Mouse (Mus musculus) cerebral cortex, adult 2 months (tissue): Measurements from ENCODE around the gene Adcy5.

Experiments used
- WGBS: fragments of 180-500 bp; shearing (Covaris S2); methylation state at CpG from one replicate; pipeline ENCODE4 v1.1.7; 2018; 5-methylcytosine and 5-hydroxymethylcytosine counted together

Gene Adcy5

DNA sequence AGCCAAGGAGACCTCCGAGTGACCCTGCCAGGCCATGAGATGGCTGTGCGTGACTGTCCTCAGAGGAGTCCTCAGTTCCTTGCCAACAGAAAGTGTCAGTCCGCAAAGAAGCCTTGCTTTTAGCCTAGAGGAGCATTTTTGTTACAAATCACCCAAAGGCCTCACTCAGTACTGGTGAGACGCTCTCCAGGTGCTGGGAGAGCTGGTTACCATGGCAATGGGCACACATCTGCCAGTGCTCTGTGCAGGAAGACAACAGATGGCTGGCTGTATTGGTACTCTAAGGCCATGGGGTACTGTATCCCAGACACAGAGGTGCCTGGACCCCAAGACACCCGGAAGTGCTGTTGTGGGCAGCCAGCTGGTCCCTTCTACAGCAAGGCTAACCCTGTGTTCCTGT is 51.0 kb downstream of the Adcy5 start:
- 67% methylated on average over 5 of the region's 5 CpGs for WGBS

DNA sequence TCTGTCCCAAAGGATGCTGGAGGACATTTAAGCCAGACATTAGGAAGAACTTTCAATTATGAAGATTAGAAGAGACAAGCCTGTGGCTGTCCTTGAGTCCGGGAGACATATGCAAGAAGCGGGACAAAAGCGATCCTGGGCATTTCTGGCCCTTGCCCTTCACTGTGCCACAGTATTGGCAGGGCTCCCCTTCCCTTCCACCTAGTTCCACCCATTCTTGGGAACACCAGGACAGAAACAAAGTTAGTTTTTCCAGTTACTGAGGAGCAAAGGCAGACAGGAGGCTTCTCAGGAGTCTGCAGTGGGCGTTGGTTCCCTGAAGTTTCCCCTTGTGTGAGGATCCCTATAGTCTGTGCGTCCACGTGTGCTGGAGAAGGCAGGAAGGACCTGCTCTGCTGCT is 51.7 kb downstream of the Adcy5 start:
- WGBS, result 80% methylated on average over 6 of the region's 6 CpGs

DNA sequence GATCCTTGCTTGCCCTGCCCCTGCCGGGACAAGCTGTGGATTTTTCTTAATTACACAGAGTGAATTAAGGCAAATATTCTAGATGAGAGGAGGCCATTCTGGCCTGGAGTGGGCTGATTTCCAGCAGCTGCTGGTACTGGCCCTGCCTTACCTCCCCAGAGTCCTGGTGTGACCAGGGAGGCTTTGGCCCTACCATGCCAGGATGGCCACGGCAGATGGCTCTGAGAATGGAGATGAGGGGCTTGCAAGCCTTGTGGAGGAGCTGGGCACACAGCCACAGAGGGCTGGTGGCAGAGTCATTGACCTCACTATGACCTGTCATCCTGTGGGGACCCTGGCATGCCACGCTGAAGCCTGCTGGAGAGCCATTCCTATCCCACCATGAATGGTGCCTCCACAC is 54.1 kb downstream of the Adcy5 start:
- WGBS, result 82% methylated on average over 3 of the region's 3 CpGs

DNA sequence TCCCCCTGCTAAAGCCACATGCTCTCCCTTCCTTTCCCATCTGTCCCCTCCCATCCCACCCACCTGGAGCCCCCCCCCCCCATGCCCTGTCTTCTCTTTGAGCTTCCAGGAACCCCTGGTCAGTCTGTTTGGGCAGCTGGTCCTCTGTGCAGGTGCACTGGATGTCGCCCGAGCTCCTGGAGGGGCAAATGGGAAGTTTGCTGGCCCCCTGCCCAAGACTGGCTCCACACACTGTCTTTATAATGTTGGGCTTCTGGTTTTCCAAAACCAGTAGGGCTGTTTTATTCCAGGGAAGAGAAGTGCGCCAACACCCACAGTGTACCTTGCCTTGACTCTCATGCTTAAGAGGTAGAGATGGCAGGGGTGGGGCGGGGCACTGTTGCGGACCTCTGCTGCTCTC is 55.1 kb downstream of the Adcy5 start:
- WGBS, result 79% methylated on average over 5 of the region's 5 CpGs

DNA sequence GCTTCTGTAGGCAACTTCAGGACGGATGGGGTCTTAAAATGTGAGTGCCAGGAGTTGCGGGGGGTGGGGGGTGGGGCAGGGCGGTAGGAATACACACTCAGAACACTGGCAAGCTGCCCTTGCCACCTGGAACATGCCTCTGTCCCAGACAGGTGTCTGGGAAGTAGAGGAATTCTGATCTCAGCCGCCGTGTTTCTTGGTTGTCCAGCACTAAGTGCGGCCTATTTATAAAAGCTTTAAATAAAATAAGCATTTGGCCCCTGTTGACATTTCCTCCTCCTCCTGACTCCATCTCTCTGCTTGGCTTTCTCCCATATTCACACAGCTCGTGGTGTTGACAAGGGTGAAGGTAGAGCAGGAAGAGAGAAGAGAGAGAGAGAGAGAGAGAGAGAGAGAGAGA is 60.4 kb downstream of the Adcy5 start:
- 45% methylated on average over 7 of the region's 7 CpGs for WGBS

DNA sequence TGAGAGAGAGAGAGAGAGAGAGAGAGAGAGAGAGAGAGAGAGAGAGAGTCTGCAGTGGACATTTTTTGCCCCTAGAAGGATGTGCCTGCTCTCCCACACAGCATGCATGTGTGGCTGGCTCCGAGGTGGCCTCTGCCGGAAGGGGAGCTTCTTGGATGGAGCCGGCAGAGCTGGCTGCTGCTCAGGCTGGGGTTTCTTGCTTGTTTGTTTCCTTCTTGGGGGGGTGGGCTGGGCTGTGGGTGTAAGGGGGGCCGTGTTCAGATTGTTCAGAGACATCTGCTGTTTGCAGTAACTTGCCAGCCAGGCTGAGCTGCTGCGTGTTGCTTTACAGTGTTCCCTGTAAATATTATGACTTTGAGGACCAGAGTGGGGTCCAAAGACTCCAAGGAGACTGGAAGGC is 60.8 kb downstream of the Adcy5 start:
- 14% methylated on average over 5 of the region's 5 CpGs for WGBS

DNA sequence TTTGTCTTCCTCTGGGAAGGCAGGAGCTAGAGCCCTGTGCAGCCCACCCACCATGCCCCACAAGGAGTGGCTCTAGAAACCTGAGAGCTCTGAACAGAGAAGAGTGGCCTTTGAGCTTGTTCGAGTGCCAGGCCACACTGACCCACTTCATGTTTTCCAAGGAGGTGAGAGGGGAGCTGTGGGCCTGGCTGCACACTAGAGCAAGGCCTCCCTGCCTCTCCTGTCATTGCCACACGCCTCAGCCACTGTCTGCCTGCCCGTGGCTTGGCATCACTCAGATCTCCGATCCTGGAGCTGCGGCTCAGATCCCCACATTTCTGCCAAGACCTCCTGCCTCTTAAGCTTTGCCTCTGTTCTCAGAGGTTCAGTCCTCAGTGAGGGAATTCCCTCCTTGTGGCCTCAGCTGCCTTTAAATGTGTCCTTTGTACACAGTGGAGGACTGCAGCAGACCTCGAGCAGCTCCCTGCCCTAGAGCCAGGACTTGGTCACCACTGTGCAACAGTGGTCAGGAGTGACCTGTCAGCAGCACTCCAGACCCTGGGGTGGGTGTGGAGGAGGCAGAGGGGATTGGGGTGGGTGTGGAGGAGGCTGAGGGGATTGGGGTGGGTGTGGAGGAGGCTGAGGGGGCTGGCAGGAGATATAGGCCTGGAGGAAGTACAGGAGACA is 62.3 kb downstream of the Adcy5 start:
- 55% methylated on average over 6 of the region's 6 CpGs for WGBS

DNA sequence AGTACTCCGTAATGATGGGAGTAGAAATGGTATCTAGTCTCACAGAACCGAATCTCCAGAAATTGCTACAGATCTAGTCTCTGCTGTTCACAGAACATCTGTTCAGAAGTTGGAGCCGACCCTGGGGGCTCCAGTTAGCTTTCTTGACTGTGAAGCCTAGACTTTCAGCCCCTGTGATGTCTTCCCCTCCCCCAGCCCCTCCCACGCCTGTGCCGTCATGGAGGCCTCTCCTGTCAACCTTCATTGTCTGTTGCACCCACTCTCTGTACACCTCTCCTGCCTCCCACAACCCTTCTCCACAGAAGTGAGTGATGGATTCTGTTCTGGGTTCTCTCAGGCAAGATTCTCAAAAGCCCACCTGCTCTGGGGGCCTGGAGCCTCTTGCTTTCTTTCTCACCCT is 65.7 kb downstream of the Adcy5 start:
- 63% methylated on average over 5 of the region's 5 CpGs for WGBS

DNA sequence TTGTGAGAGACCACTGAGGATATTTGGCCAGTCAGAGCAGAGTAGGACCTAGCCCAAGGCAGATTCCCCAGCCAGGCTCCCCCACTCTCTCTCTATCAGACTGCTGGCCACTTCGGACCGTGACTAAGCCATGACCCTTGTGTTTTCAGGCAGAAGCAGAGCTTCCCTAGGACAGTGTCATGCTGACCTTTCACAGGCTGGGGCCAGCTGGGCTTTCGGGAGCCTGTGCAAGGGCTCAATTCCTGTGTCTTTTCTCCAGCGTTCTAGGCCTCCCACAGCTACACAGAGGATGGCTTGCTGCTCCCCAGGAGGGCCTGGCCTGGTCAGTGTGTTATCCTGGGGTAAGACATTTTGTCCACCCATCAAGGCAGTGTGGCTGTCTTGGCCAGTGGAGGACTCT is 66.9 kb downstream of the Adcy5 start:
- WGBS, result 75% methylated on average over 4 of the region's 4 CpGs

DNA sequence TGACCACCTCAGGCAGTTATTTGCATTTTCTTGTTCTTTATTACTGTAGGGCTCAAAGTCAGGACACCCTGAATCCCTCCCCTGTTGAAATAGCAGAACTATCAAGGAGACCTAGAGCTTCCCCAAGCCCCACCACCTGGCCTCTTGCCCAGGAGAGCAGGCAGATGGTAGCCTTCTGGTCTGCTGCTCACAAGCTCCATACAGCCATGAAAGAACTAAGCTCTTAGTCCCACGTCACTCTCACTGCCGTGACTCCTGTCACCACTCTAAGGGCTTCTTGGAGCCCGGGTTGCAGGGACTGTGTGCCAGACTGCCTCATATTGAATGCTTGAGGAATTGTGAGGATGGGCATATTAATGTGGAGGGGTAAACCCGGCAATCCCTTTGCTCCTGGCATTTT is 69.3 kb downstream of the Adcy5 start:
- WGBS, result 63% methylated on average over 4 of the region's 4 CpGs

DNA sequence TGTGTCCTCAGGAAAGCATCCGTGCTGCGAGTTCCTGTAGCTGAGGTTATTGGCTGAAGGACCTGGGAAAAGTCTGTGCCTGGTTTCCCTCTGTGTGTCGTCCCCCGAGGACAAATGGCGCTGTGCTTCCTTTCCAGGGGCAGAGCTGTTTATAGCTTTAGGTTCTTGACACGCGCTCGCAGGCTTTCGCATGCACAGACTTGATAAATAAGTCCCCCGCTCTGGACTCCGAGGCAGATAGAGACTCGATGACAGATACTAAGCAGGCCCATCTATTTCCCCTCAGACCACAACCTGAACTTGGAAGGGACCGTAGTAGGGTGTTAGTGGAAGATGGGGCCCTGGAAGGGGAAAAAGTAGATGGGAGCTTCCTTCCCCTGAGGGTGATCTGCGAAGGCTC is 70.0 kb downstream of the Adcy5 start:
- WGBS, result 87% methylated on average over 14 of the region's 14 CpGs

DNA sequence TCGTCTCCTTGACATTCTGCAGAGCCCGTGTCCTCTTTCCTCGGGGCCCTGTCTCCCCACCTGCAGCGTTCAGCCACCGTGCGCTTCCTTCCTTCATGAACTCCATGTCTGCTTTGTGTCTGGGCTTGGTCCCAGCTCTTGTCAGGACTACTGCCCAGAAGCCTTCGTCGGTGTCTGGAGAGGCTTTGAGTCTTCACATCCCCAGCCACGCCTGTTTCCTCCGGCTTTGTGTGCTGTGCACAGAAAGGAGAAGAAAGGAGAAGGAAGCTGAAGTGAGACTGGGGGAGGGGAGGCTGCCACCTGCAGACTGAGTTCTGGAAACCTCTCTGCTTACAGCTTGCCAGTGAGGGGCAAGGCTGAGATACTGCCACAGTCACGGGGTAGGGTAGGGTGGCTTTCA is 74.9 kb downstream of the Adcy5 start:
- 44% methylated on average over 11 of the region's 11 CpGs for WGBS

DNA sequence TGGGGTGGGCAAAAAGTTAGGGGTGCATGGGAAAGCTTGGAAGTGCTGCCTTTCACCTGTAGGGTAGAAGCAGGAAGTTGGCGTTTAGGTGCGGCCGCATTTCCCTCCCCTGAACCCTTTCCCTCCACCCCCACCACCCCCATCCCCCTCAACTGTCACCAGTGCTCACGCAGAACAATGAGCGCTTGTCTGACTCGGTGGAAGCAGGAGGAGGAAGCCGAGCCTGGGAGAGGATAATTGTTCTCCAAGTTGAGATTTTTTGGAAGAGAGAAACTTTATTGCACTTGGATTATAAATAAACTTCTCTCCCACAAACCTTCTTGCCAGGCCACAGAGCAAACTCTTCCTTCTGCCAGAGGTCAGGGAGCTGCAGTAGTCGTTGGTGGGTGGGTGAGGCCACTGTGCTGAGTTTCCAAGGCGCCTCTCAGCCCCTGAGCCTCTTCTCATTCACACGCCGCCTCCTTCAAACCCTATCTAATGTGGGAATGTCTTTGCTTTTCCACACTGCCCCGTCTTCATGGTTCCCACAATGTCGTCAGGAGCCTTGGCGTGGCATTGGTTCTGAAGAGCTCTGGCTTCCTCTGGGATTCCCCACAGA is 77.6 kb downstream of the Adcy5 start:
- WGBS, result 39% methylated on average over 14 of the region's 14 CpGs

DNA sequence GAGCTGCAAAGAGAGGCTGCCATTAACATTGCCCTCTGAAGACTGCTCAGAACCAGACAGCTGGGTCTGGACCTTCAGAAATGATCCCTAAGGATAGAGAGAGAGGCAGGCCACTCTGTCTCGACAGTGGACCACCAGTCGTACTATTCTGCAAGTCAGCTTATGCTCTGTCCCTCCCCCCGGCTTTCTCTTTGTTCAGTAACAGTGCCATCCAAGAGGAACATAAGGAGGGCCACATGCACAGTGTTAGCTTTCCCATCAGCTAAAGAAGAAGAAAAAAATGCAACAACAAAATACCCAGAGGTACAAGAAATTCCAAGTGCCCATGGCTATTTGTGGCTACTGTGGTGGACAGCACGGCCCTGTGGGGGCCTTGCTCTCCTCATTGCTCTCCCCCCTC is 78.7 kb downstream of the Adcy5 start:
- WGBS, result 55% methylated on average over 4 of the region's 4 CpGs

DNA sequence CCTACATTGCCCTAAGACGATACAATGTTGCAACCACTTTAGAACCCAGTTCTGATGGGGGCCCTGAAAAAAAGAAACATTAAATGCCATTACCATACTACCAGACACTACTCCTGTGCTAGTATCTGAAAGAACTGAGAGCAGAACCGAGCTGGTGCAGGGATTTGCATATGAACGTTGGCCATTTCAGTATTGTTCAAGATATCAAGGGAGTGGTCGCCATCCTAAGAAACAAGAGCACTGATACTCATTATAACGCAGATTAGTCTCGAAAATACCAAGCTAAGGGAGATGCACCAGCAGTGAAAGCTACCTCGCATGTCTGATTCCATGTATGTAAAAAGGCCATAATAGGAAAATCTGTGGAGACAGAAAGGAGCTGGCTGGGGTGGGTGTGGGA is 82.4 kb downstream of the Adcy5 start:
- WGBS, result 83% methylated on average over 7 of the region's 7 CpGs

DNA sequence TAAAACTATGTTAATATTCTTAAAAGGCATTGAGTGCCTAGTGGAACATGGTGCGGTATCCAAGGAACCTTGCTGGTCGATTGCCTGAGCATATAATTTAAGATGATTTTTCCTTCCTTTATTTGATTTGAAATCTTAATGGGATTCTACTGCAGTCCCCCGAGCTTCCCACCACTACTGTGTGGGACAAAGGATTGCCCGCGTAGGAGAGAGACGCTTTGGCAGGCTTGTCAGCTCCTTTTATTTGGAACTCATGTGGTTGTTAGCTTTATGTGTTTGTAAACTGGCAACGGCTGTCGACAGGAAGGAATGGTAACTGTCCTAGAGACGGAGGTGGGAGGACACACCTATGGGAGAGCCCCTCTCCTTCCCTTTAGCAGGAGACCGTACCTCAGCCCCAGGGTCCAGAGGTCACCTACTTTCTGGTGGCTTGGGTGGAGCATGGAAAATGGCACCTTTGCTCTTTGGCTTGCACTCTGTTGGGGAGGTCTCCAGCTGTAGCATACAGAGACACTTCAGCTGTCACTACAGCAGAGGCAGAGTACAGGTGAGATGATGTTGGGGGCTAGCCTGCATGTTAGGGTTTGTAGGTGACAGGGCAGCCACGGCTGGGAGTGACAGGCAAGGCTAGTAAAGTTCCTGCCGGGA is 84.8 kb downstream of the Adcy5 start:
- WGBS, result 48% methylated on average over 12 of the region's 12 CpGs

DNA sequence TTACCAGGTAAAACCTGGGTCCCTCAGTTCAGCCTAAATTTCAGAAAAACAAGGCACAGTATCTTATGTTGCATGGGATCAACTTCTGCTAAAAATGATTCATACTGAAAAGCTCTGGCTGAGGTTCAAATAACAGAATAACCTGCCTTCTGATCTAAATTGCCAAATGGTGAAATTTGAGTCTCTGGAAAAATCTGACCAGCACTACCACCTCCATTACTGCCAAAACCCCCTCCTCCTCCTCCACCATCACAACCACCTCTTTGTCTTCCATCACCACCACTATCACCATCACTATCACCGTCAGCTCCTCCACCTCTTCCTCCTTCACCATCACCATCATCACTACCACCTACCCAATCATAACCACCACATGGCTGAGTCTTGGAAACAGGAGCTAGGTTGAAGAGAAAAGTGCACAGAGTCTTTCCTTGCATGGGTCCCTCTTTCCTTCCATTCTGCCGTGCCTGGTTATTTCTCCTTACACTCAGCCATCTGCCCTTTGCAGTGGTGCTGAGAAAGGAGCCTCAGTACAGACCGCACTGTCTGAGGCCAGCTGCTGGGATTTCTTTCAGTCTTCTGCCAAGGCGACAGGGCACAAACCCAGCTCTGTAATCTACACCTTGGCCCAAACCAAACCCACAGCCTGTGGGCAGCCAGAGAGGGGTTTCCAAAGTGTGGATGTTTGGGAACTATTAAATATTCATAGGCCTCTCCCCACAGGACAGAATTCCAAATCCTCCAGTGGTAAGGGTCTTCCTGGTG is 85.5 kb downstream of the Adcy5 start:
- 54% methylated on average over 4 of the region's 4 CpGs for WGBS

DNA sequence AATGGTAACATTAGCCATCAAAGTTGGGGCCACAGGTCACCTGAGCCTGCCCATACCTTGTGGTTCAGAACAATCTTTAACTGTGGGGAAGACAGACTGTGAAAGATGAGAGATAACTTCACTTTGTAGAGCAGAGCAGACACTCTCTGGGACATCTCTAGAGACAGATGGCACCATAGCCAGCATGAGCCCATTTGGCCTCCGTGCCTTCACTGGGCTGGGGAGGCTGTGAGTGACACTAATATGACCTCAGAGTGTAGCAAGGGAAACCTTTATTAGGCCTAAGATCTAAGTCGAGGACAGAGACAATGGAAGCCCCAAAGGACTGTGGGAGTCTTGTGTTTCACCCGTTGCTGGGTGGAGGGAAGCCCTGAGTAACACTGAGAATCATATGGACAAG is 92.7 kb downstream of the Adcy5 start:
- 66% methylated on average over 3 of the region's 3 CpGs for WGBS

DNA sequence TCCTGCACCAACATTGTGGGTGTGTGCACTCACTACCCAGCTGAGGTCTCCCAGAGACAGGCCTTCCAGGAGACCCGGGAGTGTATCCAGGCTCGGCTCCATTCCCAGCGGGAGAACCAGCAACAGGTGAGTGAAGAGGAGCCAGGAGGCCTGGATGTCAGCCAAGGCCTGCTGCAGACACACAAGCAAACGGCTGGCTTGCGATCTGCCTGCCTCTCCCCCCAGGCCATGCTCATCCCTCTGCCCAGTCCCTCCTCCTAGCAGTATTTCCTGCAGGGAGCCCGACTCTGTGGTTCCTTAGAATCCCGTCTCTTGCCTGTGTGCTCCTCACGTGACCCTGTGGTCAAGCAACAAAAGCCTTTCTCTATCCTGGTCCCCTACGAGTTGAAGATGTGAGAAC is 94.1 kb downstream of the Adcy5 start:
- 41% methylated on average over 9 of the region's 9 CpGs for WGBS

DNA sequence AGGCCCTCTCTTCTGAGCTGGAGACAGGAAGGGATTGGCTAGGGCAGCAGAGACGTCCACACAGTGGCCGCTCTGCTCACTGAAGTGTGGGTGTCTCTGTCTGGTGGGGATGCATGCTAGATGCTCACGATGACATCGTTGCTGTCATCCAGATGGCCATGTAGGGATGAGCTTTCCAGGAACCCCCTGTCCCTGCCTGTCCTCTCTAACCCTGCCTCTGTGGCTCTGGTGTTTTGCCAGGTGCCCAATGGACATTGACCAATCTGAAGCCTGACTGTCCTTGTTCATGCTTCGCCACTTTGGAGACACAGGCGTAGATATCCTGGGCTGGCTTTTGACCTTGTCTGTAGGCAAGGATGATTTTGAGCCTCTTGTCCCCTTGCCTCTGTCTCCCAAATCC is 95.1 kb downstream of the Adcy5 start:
- 65% methylated on average over 6 of the region's 6 CpGs for WGBS

DNA sequence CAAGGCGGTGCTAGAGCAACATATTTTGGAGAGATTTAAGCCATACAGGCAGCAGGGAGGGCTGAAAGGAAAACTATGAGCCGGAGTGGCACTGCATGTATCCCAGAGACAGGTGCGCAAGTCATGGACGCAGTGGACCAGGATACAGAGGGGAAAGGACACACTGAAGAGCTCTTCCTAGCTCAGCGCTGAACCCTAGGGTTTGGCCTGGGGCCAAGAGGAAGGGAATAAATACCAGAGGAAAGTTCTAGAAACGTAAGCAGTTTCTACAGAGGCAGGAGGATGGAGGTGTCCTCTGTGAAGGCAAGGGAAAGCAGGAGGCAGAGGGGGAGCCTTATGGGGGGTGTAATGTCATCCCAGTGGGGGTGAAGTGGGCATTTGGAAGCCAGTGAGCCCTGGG is 97.0 kb downstream of the Adcy5 start:
- WGBS, result 76% methylated on average over 6 of the region's 6 CpGs

DNA sequence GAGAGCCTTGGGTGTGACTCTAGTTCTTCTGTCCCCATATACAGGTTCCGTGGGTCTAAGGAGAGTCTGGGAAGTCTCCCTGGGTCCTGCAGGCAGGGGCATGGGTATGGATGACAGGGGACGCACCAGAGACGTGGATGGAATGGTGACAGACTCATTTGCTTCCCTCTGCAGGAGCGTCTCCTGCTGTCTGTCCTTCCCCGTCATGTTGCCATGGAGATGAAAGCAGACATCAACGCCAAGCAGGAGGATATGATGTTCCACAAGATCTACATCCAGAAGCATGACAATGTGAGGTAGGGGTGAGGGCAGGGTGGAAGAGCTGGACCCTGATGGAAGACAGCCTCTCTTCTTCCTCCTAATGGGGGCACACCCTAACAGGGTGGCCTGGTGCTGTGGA is 98.3 kb downstream of the Adcy5 start:
- 65% methylated on average over 6 of the region's 6 CpGs for WGBS

DNA sequence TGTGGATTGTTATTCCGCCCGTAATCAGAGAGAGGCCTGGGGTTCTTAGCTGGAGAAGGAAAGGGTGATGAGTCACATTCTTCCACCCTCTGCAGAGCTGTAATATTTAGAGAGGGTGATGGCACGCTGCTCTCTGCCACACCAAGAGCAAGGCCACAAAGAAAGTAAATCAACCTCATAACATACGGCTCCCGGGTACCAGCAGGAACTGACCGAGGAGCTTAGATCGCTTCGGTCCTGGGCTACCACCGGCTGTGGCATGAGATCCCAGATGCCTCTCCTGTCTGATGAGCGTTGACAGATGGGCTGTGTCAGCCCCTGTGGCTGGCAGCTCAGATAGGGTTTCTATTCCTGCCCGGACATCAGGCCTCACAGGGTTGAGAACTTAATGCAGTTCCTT is 101.3 kb downstream of the Adcy5 start:
- 65% methylated on average over 11 of the region's 11 CpGs for WGBS
